Mouse (Mus musculus): ENCODE measurements around the gene Blvra.
"Not testable (repeated sequence)": the region's sequence is repeated elsewhere in the genome, so short reads cannot be mapped to it uniquely, and the experiment has no call there.

GRCm38 (mm10) chr2:127090151-127090550, 19.7 kb downstream of the Blvra start:
- TF ChIP-seq CTCF (IDR thresholded peaks at IDR 0.05; ENCODE audit: low read depth); EP300 (optimal IDR thresholded peaks at IDR 0.05): not testable (repeated sequence)

All from stomach, postnatal 0 days (tissue).